Mouse (Mus musculus) gastrocnemius, postnatal 10 days (tissue): ENCODE measurements around the gene Ubqln4. TPM values are rescaled to one million over a fixed set of nuclear protein-coding genes. Genes with fewer than 3 reads are reported as not detected.

ENCODE experiments used
- DNase-seq: peaks from one replicate; pipeline ENCODE4 v3.0.0; 2021; ENCODE audit warnings: mixed read lengths
- long read RNA-seq, 2 experiments: library from polyadenylated mRNA; stranded (forward); transcript quantifications; one replicate each; pipeline ENCODE4 v2.0.0; 2021
- total RNA-seq, 2 experiments: library from RNA; stranded (reverse); gene quantifications; 2 replicates each; pipeline ENCODE4 v1.2.3; 2021

Ubqln4 gene
- total RNA-seq: 10 to 100 TPM; 45.1 to 52.2 TPM
- long read RNA-seq, experiment 1, transcript Ubqln4-201 (11 exons, 3,330 nt): major isoform, 156 of 193 reads
- long read RNA-seq, experiment 1, partial matches to known transcripts: 17 of 193 reads
- long read RNA-seq, experiment 1, other reads (novel, unspliced or antisense): 20 of 193 reads
- long read RNA-seq, experiment 2, transcript Ubqln4-201 (11 exons, 3,330 nt): major isoform, 137 of 167 reads
- long read RNA-seq, experiment 2, partial matches to known transcripts: 15 of 167 reads
- long read RNA-seq, experiment 2, other reads (novel, unspliced or antisense): 15 of 167 reads

GRCm38 (mm10) chr3:88553525-88553879 lies at the start of gene Ubqln4:
Gene Ubqln4 (plus strand): TSS chr3:88553758.
- DNase-seq: peak; percentile 95

GRCm38 (mm10) chr3:88503881-88504746 lies 49.4 kb upstream of the Ubqln4 start:
- no peak for DNase-seq

- DNase-seq: no peak
Measured at GRCm38 (mm10) chr3:88505081-88505480, 48.5 kb upstream of the Ubqln4 start.

GRCm38 (mm10) chr3:88505765-88506164 lies 47.8 kb upstream of the Ubqln4 start:
- no peak for DNase-seq

GRCm38 (mm10) chr3:88509250-88509649 lies 44.3 kb upstream of the Ubqln4 start:
- no peak for DNase-seq

GRCm38 (mm10) chr3:88509692-88510420 lies 43.7 kb upstream of the Ubqln4 start, which contains the start of gene Lmna:
Gene Lmna (minus strand): TSS chr3:88509956.
- peak; percentile 91 for DNase-seq

- DNase-seq: no peak
Measured at GRCm38 (mm10) chr3:88510421-88511289, 42.9 kb upstream of the Ubqln4 start.

GRCm38 (mm10) chr3:88511559-88511958 lies 42.0 kb upstream of the Ubqln4 start:
- DNase-seq: no peak

GRCm38 (mm10) chr3:88512141-88512895 lies 41.2 kb upstream of the Ubqln4 start:
- no peak for DNase-seq

GRCm38 (mm10) chr3:88512896-88513545 lies 40.5 kb upstream of the Ubqln4 start:
- DNase-seq: no peak

- no peak for DNase-seq
Measured at GRCm38 (mm10) chr3:88513546-88514115, 39.9 kb upstream of the Ubqln4 start.

GRCm38 (mm10) chr3:88514231-88515094 lies 39.1 kb upstream of the Ubqln4 start:
- no peak for DNase-seq

GRCm38 (mm10) chr3:88515095-88515386 lies 38.5 kb upstream of the Ubqln4 start:
- no peak for DNase-seq

- no peak for DNase-seq
Measured at GRCm38 (mm10) chr3:88516407-88516806, 37.2 kb upstream of the Ubqln4 start.

GRCm38 (mm10) chr3:88518411-88518810 lies 35.1 kb upstream of the Ubqln4 start:
- no peak for DNase-seq

GRCm38 (mm10) chr3:88520078-88520477 lies 33.5 kb upstream of the Ubqln4 start:
- DNase-seq: no peak

- no peak for DNase-seq
Measured at GRCm38 (mm10) chr3:88521156-88521555, 32.4 kb upstream of the Ubqln4 start.

- peak; percentile 73 for DNase-seq
Measured at GRCm38 (mm10) chr3:88521803-88522331, 31.7 kb upstream of the Ubqln4 start.

- DNase-seq: no peak
Measured at GRCm38 (mm10) chr3:88523027-88523426, 30.5 kb upstream of the Ubqln4 start.
